Mouse (Mus musculus): ENCODE data around the gene Vav2.

Gene Vav2

DNA sequence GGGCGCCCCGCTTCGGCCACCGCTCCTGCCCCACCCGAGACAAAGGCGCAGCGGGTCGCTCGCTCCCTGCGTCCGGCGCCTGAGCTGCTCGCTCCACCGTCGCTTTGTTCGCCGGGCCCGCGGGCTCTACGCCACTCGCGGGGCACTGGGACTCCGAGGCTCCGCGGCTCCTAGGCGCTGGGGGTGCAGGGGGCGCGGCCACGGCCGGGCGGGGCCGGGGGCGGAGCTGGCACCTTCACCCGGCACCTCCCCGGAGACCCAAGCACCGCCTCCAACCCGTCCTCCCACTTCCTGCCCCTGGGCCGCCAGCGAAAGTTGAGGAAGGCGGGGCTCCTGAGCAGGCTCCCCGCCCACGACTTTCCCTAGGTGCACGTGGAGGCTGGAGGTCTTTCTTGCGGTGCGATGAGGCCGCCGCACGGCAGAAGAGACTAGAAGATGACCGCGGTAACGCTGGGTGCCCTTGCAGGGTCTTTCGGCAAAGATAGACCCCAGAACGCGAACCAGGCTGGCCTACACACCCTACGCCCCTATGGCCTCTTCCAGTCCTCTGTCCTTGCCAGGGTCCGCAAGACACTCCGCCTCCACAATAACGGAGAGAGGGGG lies at the start of gene Vav2:
Gene Vav2 (minus strand): TSS at position 179 of the 603 bp plus-strand sequence.
- peak; percentile 29 for ATAC-seq (ENCODE audit: low TSS enrichment)

GRCm38 (mm10) chr2:27475495-27476302 lies 48.9 kb upstream of the Vav2 start:
- peak; percentile 93 for ATAC-seq (ENCODE audit: low TSS enrichment)

GRCm38 (mm10) chr2:27474621-27475484 lies 48.0 kb upstream of the Vav2 start:
- ATAC-seq (ENCODE audit: low TSS enrichment): peak; percentile 28

DNA sequence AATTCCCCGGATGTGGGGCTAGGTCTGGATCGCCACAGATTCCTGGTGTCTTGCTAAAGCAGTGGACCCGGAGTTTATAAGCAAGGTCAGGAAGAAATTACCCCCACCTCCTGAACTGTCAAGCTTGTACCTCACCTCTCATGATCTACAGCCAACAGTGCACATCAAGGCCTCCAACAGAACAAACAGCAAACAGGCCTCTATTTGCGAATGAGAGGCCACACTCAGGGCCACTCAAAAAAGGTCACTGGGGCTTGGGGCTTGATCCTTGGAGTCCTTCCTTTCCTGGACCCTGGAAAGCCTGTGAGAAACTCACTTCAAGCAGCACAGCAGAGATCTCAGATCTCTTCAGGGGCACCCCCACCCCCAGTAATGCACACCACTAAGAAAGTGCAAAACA lies 47.1 kb upstream of the Vav2 start:
- no peak for ATAC-seq (ENCODE audit: low TSS enrichment)

DNA sequence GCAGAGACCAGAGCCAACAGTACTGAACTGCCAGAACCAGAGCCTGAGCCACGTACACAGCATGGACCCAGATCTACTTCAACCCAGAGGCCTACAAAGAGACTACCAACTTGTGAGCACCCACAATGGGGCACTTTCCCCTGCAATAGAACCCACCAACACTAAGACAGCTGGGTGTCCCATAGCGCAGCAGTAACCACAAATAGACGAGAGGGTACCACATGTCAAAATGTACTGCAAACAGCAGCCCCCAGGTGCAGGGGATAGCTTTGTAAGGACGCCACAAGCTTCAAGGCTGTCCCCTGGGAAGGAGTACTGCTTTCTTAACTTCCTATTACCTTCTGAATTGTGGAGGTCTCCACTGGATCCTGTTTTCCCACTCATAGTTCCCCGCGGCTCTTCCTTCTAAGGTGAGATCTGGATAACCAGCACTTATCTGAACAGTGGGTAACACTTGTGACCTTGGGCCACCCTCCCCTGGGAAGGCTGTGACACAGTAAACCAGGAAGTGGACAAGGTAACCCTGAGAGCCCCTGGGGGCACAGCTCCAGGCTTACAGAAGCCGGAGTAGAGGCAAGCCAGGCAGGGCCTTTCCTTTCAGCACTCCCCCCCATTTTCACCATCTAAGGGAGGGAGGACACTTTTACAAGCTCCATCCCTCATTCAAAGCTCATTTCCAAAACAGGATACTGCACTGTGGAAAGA lies 46.4 kb upstream of the Vav2 start:
- no peak for ATAC-seq (ENCODE audit: low TSS enrichment)

GRCm38 (mm10) chr2:27471170-27471584 lies 44.3 kb upstream of the Vav2 start:
- no peak for ATAC-seq (ENCODE audit: low TSS enrichment)

DNA sequence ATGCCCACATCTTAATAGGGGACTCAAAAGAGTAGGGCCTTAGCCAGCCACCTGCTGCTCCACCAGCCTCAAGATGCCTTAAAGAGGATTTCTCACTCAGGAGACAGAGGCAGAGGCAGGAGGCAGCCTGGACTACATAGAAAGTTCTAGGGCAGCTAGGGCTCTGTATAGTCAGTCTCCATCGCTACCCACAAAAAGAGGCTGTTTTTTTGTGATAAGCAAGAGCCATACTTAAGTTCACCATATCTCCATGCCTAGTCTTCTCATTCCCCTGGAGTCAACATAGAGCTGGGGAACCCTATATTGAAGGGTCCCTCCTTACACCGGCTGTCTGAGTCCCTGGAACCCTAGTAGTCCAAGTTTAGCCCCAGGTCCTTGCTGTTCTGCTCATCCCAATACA lies 43.7 kb upstream of the Vav2 start:
- no peak for ATAC-seq (ENCODE audit: low TSS enrichment)

DNA sequence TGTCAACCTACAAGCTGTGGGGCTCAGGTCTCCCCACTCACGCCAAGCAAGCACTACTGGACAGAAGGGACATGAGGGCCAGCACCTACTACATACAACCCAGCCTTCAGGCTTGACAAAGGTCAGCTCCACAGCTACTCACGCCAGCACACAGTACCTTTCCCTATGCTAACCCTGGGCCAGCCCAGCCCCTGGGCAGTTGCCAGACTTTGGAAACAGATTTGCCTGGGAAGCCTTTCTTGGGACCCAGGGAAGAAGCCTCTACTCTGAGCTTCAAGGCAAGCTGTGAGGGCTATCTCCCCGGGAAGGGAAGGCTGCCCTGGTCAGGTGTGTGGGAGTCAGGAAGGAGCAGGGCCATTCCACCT lies 43.1 kb upstream of the Vav2 start:
- ATAC-seq (ENCODE audit: low TSS enrichment): no peak

GRCm38 (mm10) chr2:27469292-27469990 lies 42.6 kb upstream of the Vav2 start:
- ATAC-seq (ENCODE audit: low TSS enrichment): no peak

- ATAC-seq (ENCODE audit: low TSS enrichment): no peak
These were observed 36.1 kb upstream of the Vav2 start for GRCm38 (mm10) chr2:27462901-27463300.

- ATAC-seq (ENCODE audit: low TSS enrichment): no peak
These were observed 35.2 kb upstream of the Vav2 start for GRCm38 (mm10) chr2:27461881-27462660.

DNA sequence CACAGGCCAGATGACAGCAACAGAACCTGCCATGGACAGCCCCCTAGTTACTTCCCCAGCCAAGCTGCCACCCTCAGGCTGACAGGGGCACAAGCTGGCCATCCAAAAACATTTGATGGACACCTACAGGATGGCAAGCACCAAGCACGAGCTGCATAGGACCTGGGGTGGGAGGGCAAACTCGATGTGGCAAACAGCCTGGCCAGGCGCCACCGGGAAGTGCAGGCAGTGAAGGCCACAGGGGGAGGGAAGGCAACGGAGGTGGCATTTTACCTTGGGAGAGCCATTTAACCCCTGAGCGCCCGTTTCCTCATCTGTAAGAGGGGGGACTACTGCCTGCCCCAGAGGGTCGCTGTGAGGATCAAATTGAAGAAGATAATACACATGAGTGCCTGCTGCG lies 33.8 kb upstream of the Vav2 start:
- ATAC-seq (ENCODE audit: low TSS enrichment): no peak

GRCm38 (mm10) chr2:27460163-27460562 lies 33.3 kb upstream of the Vav2 start:
- no peak for ATAC-seq (ENCODE audit: low TSS enrichment)

DNA sequence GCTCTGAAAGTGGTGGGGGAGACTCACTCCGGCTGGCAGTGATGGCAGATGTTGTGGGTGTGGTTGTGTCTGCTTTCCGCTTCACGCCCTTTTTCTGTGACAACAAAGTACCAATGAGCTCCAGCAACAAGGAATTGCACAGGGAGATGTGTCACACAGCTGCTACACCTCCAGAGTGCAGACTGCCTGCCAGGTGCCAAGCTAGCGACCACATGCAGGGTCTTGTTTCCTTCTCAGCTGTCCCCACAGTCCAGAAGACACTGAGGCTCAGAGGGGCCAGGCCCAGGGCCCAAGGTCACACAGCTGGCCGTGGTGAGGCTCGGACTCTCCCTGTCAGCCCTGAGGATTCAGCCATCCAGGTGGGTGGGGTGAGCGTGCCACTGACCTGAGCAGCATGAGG lies 32.9 kb upstream of the Vav2 start:
- ATAC-seq (ENCODE audit: low TSS enrichment): no peak

- peak; percentile 76; the same call in 1 of the 2 replicates for ATAC-seq (ENCODE audit: low TSS enrichment)
These were observed 23.4 kb upstream of the Vav2 start for GRCm38 (mm10) chr2:27450226-27450625.

- ATAC-seq (ENCODE audit: low TSS enrichment): no peak
These were observed 20.9 kb upstream of the Vav2 start for GRCm38 (mm10) chr2:27447782-27448181.

- ATAC-seq (ENCODE audit: low TSS enrichment): no peak
These were observed 20.0 kb upstream of the Vav2 start for GRCm38 (mm10) chr2:27446812-27447211.

- no peak for ATAC-seq (ENCODE audit: low TSS enrichment)
These were observed 19.1 kb upstream of the Vav2 start for GRCm38 (mm10) chr2:27445910-27446309.

DNA sequence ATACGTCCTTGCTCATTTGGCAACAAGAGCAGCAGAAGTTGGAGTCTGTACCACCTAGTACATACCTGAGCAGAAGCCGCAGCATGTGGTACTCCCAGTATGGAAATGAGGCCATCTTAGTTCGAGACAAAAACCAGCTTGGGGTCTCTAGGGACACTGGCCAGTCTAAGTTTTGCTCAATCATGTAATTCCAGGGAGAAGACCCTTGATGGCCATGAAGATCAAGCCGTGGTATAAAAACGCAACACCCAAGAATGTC lies 16.5 kb upstream of the Vav2 start:
- ATAC-seq (ENCODE audit: low TSS enrichment): no peak

DNA sequence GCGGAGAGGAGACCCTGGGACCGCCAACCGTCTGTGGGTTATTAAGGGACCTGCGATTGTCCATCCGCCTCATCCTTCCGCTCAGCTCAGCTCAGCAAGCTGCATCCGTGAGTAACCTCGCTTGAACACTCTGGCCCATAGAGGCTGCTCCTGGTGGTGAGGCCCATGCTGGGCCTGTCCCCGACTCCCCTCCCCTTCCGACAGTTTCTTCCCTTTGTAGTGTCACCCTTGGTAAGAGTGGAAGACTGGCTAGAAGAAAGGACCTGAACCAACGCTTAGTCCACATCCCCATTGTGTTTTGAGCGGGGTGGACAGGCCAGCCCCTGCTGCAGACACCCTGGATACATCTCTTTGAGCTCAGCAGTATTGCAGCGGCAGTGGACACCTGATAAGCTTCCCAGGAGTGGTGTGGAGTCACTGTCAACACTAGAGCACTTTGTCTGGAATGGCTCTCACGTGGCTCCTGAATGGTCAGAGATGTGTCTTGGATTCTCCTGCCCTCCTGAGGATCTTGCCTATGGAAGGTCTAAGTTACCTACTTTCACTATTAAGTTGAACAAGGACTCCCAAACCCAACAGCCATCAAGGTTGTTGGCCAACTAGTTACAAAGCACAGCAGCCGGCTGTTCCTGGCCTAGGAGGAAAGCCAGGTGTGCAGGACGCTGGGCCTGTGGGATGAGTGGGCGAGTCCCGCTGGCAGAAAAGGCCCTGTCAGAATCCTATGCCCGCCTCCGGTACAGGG lies 16.0 kb upstream of the Vav2 start:
- peak; percentile 28 for ATAC-seq (ENCODE audit: low TSS enrichment)
